14 mouse cellular contexts compared by ENCODE assay signal in the genomic region with DNA sequence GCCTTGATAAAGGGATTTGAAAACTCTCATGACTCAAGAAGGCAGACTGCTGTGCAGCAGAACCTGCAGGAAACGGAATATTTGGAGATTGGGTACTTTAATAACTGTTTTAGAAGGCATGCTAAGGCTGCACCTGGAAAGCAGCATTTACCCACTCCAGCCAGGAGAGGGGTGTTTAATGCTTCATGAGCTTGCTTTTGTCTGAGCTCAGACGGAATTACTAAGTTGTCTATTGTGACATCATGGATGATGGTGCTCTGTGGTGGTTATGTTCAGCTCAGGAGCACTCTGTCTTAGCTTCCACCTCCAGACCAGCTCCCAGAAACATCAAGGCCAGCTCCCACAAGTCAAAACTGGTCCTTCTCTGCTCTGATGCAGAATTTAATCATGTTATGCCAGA. TPM values are rescaled to one million over a fixed set of nuclear protein-coding genes. Genes with fewer than 3 reads are reported as not detected.
DNase-seq lines count a peak whose midpoint lies in the region; ATAC-seq and TF ChIP-seq lines count a peak whose summit lies in the region.
"Had no signal": no experiment of that assay in that cellular context is flagged by ENCODE, and none has a peak within 500 bp of the region (broad histone marks: within the 10 kb centered on the region; RNA-seq: fewer than 3 reads in every experiment).

No protein-coding gene starts in this region.

- 36% methylated on average over 2 of the region's 2 CpGs for WGBS in embryonic facial prominence, embryonic 12.5 days
- 39% methylated on average over 2 of the region's 2 CpGs for WGBS in embryonic facial prominence, embryonic 10.5 days
- 41% methylated on average over 2 of the region's 2 CpGs for WGBS in limb, embryonic 11.5 days
- WGBS in limb, embryonic 10.5 days: 51% methylated on average over 2 of the region's 2 CpGs
- WGBS in hindbrain, embryonic 16.5 days: 39% methylated on average over 2 of the region's 2 CpGs
- 47% methylated on average over 2 of the region's 2 CpGs for WGBS in neural tube, embryonic 15.5 days
- WGBS in kidney, adult 2 months: 83% methylated on average over 2 of the region's 2 CpGs

- no peaks in the 10 kb centered on the region for H3K36me3 ChIP-seq in embryonic facial prominence, embryonic 12.5 days
- no peaks in the 10 kb centered on the region for H3K36me3 ChIP-seq in embryonic facial prominence, embryonic 10.5 days (replicated peaks)
- H3K36me3 ChIP-seq in limb, embryonic 11.5 days (ENCODE audit: control insufficient read depth, insufficient read depth, low read length): no peaks in the 10 kb centered on the region
- H3K36me3 ChIP-seq in limb, embryonic 10.5 days: no peaks in the 10 kb centered on the region
- H3K36me3 ChIP-seq in hindbrain, embryonic 16.5 days (ENCODE audit: control insufficient read depth, insufficient read depth, low read length): no peaks in the 10 kb centered on the region
- H3K36me3 ChIP-seq in neural tube, embryonic 15.5 days: no peaks in the 10 kb centered on the region
- no peaks in the 10 kb centered on the region for H3K36me3 ChIP-seq in kidney, adult 2 months (ENCODE audit: control insufficient read depth, insufficient read depth, low read length)
- H3K36me3 ChIP-seq: liver, embryonic 12.5 days had no signal

- peak overlapping the region; percentile 46; the same call in 1 of the 2 replicates for H3K27ac ChIP-seq in embryonic facial prominence, embryonic 12.5 days
- no peak overlapping the region for H3K27ac ChIP-seq in embryonic facial prominence, embryonic 10.5 days (replicated peaks)
- no peak overlapping the region for H3K27ac ChIP-seq in limb, embryonic 11.5 days (replicated peaks; ENCODE audit: low read depth, low read length)
- no peak overlapping the region for H3K27ac ChIP-seq in limb, embryonic 10.5 days
- H3K27ac ChIP-seq in hindbrain, embryonic 16.5 days (ENCODE audit: low read depth, low read length): peak overlapping the region; percentile 55
- H3K27ac ChIP-seq in neural tube, embryonic 15.5 days (replicated peaks): peak overlapping the region; percentile 39; the same call in 1 of the 2 replicates
- H3K27ac ChIP-seq in kidney, adult 2 months (ENCODE audit: insufficient read depth, low read depth, low read length): no peak overlapping the region
- H3K27ac ChIP-seq: liver, embryonic 12.5 days had no signal

- no peak overlapping the region for H3K4me2 ChIP-seq in embryonic facial prominence, embryonic 12.5 days (replicated peaks)
- no peak overlapping the region for H3K4me2 ChIP-seq in limb, embryonic 11.5 days (ENCODE audit: low read depth, severe bottlenecking)
- H3K4me2 ChIP-seq in hindbrain, embryonic 16.5 days (ENCODE audit: low read length): 0 out of 2 replicates have a peak overlapping the region, but pooled peaks have one; percentile 14
- H3K4me2 ChIP-seq in neural tube, embryonic 15.5 days: no peak overlapping the region
- H3K4me2 ChIP-seq: heart, embryonic 11.5 days; liver, embryonic 12.5 days had no signal

- no peak for ATAC-seq in embryonic facial prominence, embryonic 12.5 days (ENCODE audit: insufficient number of reproducible peaks, insufficient read depth, low FRiP score, low TSS enrichment)
- no peak for ATAC-seq in limb, embryonic 11.5 days (ENCODE audit: insufficient number of reproducible peaks, low FRiP score, low TSS enrichment, low read depth)
- peak; percentile 15; the same call in 1 of the 2 replicates for ATAC-seq in hindbrain, embryonic 16.5 days
- peak; percentile 24; the same call in 1 of the 2 replicates for ATAC-seq in neural tube, embryonic 15.5 days (ENCODE audit: low FRiP score)
- ATAC-seq: liver, embryonic 12.5 days had no signal

- peaks cover 17% of the 10 kb centered on the region for H3K4me1 ChIP-seq in embryonic facial prominence, embryonic 12.5 days
- peaks cover 35% of the 10 kb centered on the region for H3K4me1 ChIP-seq in embryonic facial prominence, embryonic 10.5 days
- peaks cover 7% of the 10 kb centered on the region; the same call in 1 of the 2 replicates for H3K4me1 ChIP-seq in limb, embryonic 11.5 days (ENCODE audit: control insufficient read depth, insufficient read depth, low read length)
- H3K4me1 ChIP-seq in limb, embryonic 10.5 days: peaks cover 31% of the 10 kb centered on the region
- peaks cover 5% of the 10 kb centered on the region; the same call in 1 of the 2 replicates for H3K4me1 ChIP-seq in hindbrain, embryonic 16.5 days (ENCODE audit: control insufficient read depth, insufficient read depth, low read depth, low read length)
- peaks cover 25% of the 10 kb centered on the region for H3K4me1 ChIP-seq in neural tube, embryonic 15.5 days
- H3K4me1 ChIP-seq in kidney, adult 2 months (ENCODE audit: control insufficient read depth, insufficient read depth, low read length): no peaks in the 10 kb centered on the region

- peaks cover 3% of the 10 kb centered on the region; the same call in 1 of the 2 replicates for H3K27me3 ChIP-seq in embryonic facial prominence, embryonic 12.5 days
- H3K27me3 ChIP-seq in embryonic facial prominence, embryonic 10.5 days (replicated peaks; ENCODE audit: low read depth, poor library complexity, severe bottlenecking): peaks cover 53% of the 10 kb centered on the region
- no peaks in the 10 kb centered on the region for H3K27me3 ChIP-seq in limb, embryonic 11.5 days (ENCODE audit: control insufficient read depth, insufficient read depth, low read length)
- peaks cover 7% of the 10 kb centered on the region; the same call in 1 of the 2 replicates for H3K27me3 ChIP-seq in limb, embryonic 10.5 days (ENCODE audit: low read depth, poor library complexity, severe bottlenecking)
- H3K27me3 ChIP-seq in hindbrain, embryonic 16.5 days (replicated peaks; ENCODE audit: control insufficient read depth, insufficient read depth, low read length): no peaks in the 10 kb centered on the region
- no peaks in the 10 kb centered on the region for H3K27me3 ChIP-seq in neural tube, embryonic 15.5 days (replicated peaks)
- H3K27me3 ChIP-seq in kidney, adult 2 months (replicated peaks; ENCODE audit: control insufficient read depth, insufficient read depth, low read length): no peaks in the 10 kb centered on the region; the same call in 1 of the 2 replicates

- no peak for TF ChIP-seq CTCF in kidney, adult 2 months (conservative IDR thresholded peaks at IDR 0.05; ENCODE audit: insufficient read depth, insufficient read length, low read depth, low read length)

- no peak overlapping the region for H3K4me3 ChIP-seq in embryonic facial prominence, embryonic 12.5 days
- H3K4me3 ChIP-seq in embryonic facial prominence, embryonic 10.5 days: no peak overlapping the region
- H3K4me3 ChIP-seq in limb, embryonic 11.5 days (ENCODE audit: low read depth, low read length): no peak overlapping the region
- H3K4me3 ChIP-seq in limb, embryonic 10.5 days: no peak overlapping the region
- H3K4me3 ChIP-seq in hindbrain, embryonic 16.5 days (ENCODE audit: low read length): no peak overlapping the region
- H3K4me3 ChIP-seq in neural tube, embryonic 15.5 days (replicated peaks): no peak overlapping the region
- H3K4me3 ChIP-seq in kidney, adult 2 months (ENCODE audit: insufficient read depth, low read depth, low read length): no peak overlapping the region
- H3K4me3 ChIP-seq: liver, embryonic 12.5 days had no signal

- DNase-seq in embryonic facial prominence, embryonic 10.5 days (ENCODE audit: low spot score): no peak
- peak; percentile 25 for DNase-seq in limb, embryonic 11.5 days (ENCODE audit: low spot score)
- DNase-seq in limb, embryonic 10.5 days (ENCODE audit: low spot score): no peak
- DNase-seq in adrenal gland, adult 8-10 months: no peak
- DNase-seq in kidney, adult 2 months: no peak
- DNase-seq: kidney, postnatal 14 days; lung, postnatal 10 days; thymus, postnatal 4 days had no signal

- H3K9me3 ChIP-seq in embryonic facial prominence, embryonic 12.5 days: no peaks in the 10 kb centered on the region
- H3K9me3 ChIP-seq in embryonic facial prominence, embryonic 10.5 days: no peaks in the 10 kb centered on the region
- H3K9me3 ChIP-seq in limb, embryonic 11.5 days (ENCODE audit: control insufficient read depth, low read length): no peaks in the 10 kb centered on the region
- no peaks in the 10 kb centered on the region for H3K9me3 ChIP-seq in limb, embryonic 10.5 days (replicated peaks)
- H3K9me3 ChIP-seq in hindbrain, embryonic 16.5 days (ENCODE audit: control insufficient read depth, low read length): no peaks in the 10 kb centered on the region
- no peaks in the 10 kb centered on the region for H3K9me3 ChIP-seq in neural tube, embryonic 15.5 days (replicated peaks)
- H3K9me3 ChIP-seq: liver, embryonic 12.5 days had no signal

- TF ChIP-seq POLR2A in kidney, adult 2 months (IDR thresholded peaks at IDR 0.05; ENCODE audit: low read depth, low read length): no peak

- no peak overlapping the region for H3K9ac ChIP-seq in embryonic facial prominence, embryonic 12.5 days
- no peak overlapping the region for H3K9ac ChIP-seq in limb, embryonic 11.5 days (ENCODE audit: low read length)
- H3K9ac ChIP-seq in hindbrain, embryonic 16.5 days (ENCODE audit: low read depth, low read length): no peak overlapping the region; the same call in 1 of the 2 replicates
- H3K9ac ChIP-seq in neural tube, embryonic 15.5 days (replicated peaks): 0 out of 2 replicates have a peak overlapping the region, but pooled peaks have one; percentile 7
- H3K9ac ChIP-seq: liver, embryonic 12.5 days had no signal

RNA-seq across cellular contexts. Expression of a gene that starts 7.5 kb away (rescaled TPM):
- 70.0 and 78.4 TPM in 2 replicates for polyA plus RNA-seq in embryonic facial prominence, embryonic 12.5 days (2016; fragmentation: Nextera tagmentation; extraction: Ambion mirVana)
- polyA plus RNA-seq in embryonic facial prominence, embryonic 10.5 days (2016; fragmentation: Nextera tagmentation; extraction: Ambion mirVana): 55.1 and 62.6 TPM in 2 replicates
- 81.1 and 84.6 TPM in 2 replicates for polyA plus RNA-seq in limb, embryonic 11.5 days (2014; fragmentation: Nextera tagmentation; extraction: Ambion mirVana)
- polyA plus RNA-seq in limb, embryonic 10.5 days (2016; fragmentation: Nextera tagmentation; extraction: Ambion mirVana): 34.9 and 67.2 TPM in 2 replicates
- 160 TPM in 2 replicates for polyA plus RNA-seq in hindbrain, embryonic 16.5 days (2015; fragmentation: Nextera tagmentation; extraction: Ambion mirVana)
- polyA plus RNA-seq in neural tube, embryonic 15.5 days (2015; fragmentation: Nextera tagmentation; extraction: Ambion mirVana): 67.4 and 85.1 TPM in 2 replicates
- 1 to 10 TPM; 2.0 to 4.0 (median 3.4) TPM for total RNA-seq in adrenal gland, adult 8-10 months (2022)
- polyA plus RNA-seq in kidney, adult 2 months (2012; rRNA removed): 0.05 and 0.08 TPM in 2 replicates
- total RNA-seq: monocyte, adult 5-6 weeks had no signal

Comparison
In these comparisons a context has a peak if more than half of its experiments do, and no peak if none do; other contexts are left out.
1. H3K27ac ChIP-seq: peak in embryonic facial prominence, embryonic 12.5 days (single experiment), hindbrain, embryonic 16.5 days (single experiment) and neural tube, embryonic 15.5 days (single experiment); none in embryonic facial prominence, embryonic 10.5 days (single experiment), limb, embryonic 11.5 days (single experiment), limb, embryonic 10.5 days (single experiment) and kidney, adult 2 months (single experiment).
2. ATAC-seq: peak in hindbrain, embryonic 16.5 days (single experiment) and neural tube, embryonic 15.5 days (single experiment); none in embryonic facial prominence, embryonic 12.5 days (single experiment) and limb, embryonic 11.5 days (single experiment).
3. RNA of a gene that starts 7.5 kb away (polyA plus RNA-seq): 160 TPM in hindbrain, embryonic 16.5 days, 67.4 to 85.1 TPM in neural tube, embryonic 15.5 days, 81.1 to 84.6 TPM in limb, embryonic 11.5 days, 70.0 to 78.4 TPM in embryonic facial prominence, embryonic 12.5 days, 34.9 to 67.2 TPM in limb, embryonic 10.5 days and 55.1 to 62.6 TPM in embryonic facial prominence, embryonic 10.5 days; 0.05 to 0.08 TPM in kidney, adult 2 months; every median in the first group is over 10 times any median in the second.